Mouse (Mus musculus) embryo, embryonic 10.5 days (tissue): ENCODE measurements around the gene Ffar4.

Source experiments
- DNase-seq: peaks from one replicate; pipeline ENCODE4 v3.0.0-alpha.2; 2015; ENCODE audit warnings: low spot score

The Ffar4 gene

DNA sequence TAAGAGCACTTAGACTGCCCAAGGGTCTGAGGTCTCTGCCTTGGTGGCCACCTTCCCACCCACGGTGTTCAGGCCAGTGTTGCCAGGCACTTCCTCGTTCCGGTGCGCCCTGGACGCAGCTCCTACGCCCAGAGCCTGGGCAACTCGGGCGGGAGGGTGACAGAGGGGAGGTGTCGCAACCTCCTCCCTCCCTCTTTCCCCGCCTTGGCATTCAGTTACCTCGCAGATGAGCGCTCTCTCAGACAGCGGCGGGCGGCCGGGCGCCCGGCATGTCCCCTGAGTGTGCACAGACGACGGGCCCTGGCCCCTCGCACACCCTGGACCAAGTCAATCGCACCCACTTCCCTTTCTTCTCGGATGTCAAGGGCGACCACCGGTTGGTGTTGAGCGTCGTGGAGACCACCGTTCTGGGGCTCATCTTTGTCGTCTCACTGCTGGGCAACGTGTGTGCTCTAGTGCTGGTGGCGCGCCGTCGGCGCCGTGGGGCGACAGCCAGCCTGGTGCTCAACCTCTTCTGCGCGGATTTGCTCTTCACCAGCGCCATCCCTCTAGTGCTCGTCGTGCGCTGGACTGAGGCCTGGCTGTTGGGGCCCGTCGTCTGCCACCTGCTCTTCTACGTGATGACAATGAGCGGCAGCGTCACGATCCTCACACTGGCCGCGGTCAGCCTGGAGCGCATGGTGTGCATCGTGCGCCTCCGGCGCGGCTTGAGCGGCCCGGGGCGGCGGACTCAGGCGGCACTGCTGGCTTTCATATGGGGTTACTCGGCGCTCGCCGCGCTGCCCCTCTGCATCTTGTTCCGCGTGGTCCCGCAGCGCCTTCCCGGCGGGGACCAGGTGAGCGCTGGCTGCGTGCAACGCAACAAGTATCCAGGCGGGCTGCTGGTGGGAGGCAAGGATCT, at the start of gene Ffar4:
Gene Ffar4 (plus strand): TSS at position 214 of the 901 bp plus-strand sequence.
- DNase-seq = peak; percentile 41

DNA sequence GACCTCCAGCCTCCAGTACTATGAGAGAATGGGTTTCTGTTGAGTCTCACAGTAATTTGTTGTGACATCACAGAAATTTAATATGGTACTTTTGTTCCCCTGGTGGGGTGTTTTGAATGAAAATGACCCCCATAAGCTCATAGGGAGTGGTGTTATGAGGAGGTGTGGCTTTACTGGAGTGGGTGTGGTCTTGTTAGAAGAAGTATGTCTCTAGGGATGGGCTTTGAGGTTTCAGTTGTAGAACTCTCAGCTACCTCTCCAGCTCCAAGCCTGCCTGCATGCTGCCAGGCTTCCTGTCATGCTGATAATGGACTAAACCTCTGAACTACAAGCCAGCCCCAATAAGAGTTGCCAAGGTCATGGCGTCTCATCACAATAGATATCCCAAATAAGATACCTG, 47.2 kb upstream of the Ffar4 start:
- DNase-seq = no peak

DNA sequence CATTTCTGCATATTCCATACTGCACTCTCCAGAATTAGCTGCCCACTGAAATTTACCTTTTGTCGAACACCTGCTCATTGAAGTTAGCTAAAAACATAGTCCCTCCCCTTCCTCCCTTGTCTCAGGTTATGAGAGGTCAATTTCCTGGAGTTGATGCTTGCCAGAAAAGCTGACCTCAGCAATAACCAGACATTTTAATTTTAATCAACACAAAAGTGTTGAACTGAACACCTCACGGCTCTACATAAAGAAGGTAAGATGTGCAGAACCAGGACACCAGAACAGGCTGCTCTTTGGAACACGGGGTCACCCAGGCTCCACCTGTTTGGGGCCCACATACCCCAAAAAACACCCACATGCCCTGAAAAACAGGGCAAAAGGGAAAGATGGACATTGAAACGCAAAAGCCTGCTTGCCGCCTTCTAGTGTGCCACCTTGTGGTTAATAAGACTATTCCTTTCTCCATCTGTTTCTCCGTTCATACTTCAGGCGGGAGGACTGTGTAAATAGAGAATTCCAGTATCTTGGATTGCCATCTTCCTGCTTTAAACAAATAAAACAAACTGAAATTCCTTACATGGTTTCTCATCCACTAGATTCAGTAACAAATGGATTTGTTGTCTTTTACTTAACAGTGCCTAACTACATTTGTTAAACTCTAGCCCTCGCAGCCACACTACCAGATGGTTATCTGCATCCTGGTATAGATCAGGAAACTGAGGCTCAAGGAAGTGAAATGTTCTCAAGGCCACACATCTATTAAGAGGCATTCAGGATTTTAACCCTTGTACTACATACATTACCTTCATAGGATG, 43.4 kb upstream of the Ffar4 start:
- DNase-seq = peak; percentile 78

DNA sequence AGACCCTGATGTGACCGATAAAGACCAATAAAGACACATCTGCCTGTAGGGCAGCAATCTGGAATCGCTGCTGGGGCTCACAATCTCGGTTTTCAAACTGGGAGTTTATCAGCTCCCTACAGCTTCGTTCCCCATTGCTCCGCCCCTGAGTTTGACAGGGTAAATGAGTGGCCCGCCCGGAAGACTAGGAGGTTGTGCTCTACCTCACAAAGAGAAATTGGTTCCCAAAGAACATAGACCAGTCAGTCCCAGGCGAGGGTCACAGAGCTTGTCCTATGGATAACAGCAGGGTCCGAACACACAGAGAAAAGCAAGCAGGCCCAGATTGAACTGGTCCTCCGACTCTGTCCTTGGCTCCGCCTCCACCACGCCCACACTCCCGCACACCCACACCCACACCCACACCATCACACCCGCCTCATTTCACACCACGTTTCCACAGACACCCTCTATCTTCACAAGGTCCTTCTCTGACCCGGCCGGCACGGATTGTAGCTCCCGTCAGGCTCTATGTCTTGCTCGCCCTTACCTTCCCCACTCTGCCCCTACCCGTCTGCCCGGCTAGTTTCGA, 42.6 kb upstream of the Ffar4 start:
- DNase-seq = peak; percentile 84

DNA sequence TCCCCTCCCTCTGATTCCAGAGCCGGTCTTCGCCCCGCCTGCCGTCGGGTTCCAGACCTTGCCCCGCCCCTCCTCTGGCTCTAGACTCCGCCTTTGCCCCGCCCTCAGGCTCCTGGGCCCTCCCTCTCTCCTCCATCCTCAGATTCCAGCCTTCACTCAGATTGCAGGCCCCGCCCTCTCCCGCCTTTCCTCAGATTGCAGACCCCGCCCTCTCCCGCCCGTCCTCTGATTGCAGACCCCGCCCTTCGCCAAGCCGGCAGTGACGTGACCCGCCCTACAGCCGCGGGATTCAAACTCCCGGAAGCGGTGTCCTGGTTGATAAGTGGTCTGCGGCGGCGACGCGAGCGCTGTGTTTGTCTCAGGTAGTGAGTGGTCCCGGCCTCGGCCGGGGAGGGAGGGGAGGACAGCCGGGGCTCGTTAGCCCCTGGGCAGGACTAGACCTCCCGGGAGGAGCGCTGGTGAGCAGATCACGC, 42.1 kb upstream of the Ffar4 start, which contains the start of gene Cep55:
Gene Cep55 (plus strand): TSS at position 292 of the 473 bp plus-strand sequence.
- DNase-seq = peak; percentile 100

DNA sequence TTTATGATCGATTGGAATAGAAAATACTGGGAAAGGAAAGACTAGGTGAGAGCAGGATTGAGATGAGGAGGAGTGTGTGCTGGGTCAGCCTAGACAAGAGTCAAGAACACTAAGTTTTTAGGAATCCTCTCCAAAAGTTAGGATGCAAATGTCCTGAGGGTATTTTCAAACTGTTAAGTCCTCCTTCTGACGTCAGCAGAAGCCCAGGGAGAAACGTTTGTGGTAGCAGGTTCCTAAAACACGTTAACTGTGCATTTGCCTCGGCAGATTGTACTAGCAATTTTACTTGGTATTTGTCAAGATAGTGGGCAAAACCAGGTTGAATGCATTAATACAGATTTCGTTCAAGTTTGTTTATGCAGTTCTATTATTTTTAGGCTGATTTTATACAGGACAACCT, 41.1 kb upstream of the Ffar4 start:
- DNase-seq = peak; percentile 42

DNA sequence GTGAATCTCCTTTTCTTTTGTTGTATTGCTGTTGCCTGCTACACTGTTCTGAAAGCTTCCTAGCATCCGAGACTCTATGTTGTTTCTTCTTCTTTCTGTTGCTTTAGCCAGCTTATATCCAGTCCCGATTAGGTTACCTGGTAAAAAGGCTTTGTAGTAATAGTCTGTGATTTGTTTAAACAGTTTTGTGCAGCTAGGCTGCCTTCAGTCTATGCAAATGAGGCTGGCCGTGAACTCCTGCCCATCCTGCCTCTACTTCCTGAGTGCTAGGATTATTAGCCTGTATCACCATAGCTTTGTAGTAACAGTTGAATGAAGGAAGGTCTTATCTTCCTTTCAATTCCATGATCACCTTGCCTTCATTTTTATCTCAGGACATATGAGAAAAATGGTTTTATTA, 40.6 kb upstream of the Ffar4 start:
- no peak for DNase-seq

DNA sequence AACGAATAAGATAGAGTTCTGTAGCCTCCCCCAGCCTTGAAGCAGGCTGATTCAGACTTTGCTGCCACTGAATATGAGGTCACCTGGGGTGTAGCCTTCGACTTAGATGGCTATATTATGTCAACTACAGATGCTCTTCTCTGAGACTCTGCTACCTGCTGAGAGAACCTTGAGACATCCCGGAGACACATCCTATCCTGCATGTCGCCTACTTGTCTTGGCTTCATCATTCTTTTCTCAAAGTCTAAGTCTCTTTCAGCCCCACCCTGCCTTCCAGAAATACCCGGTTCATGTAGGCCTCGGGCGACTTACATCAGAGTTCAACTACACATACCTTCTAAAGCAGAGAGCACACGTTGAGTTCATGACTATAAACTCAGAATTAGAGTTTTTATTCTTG, 39.9 kb upstream of the Ffar4 start:
- no peak for DNase-seq

DNA sequence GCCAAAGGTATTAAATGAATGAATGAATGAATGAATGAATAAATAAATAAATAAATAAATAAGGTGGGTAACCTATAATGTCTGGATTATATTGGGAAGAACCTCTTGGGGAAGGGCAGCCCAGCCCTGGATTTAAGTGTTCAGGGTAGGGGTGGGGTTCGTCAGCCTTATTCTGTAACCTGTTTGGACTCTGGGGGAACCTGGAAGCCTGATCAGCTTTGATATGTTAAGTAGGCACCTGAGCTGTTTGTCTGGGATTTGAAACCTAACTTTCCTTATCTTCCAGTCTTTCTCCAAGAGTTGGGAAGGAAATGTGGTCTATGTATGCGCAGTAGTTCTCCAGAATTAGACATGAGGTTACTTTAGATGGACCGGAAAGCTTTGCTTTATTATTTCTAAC, 33.7 kb upstream of the Ffar4 start:
- DNase-seq = no peak

DNA sequence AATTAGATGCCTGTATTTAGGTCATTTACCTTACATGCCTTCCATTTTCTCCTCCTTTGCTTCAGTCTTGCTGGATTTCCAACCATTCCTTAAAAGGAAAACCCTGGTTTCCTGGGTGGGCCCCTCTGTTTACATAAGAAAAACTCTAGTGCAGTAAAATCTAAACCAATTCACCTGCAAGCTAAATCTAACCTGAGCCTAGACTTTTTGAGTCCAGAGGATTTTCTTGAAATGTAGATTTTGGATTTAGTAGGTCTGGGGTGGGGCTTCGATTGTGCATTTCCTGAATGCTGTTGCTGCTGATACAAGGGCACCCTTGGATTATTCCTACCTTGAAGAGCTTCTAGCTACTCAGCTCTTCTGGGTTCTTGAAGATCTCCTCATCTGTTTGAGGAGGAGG, 32.8 kb upstream of the Ffar4 start:
- DNase-seq = no peak

DNA sequence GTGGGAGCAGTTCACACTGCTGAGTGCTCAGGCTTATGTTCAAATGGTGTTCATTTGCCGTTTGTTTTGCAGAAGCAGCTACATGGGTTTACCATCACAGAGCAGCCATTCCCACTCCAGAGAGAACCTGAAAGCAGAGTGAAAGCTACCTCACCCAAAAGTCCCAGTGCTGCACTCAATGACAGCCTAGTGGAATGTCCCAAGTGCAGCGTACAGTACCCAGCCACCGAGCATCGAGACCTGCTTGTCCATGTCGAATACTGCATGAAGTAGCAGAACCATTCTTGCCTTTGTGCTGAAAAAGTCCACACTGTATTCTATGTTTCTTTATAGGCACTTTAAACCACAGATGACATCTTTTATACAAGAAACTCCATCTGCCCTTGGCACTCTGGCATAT, 23.6 kb upstream of the Ffar4 start:
- no peak for DNase-seq

DNA sequence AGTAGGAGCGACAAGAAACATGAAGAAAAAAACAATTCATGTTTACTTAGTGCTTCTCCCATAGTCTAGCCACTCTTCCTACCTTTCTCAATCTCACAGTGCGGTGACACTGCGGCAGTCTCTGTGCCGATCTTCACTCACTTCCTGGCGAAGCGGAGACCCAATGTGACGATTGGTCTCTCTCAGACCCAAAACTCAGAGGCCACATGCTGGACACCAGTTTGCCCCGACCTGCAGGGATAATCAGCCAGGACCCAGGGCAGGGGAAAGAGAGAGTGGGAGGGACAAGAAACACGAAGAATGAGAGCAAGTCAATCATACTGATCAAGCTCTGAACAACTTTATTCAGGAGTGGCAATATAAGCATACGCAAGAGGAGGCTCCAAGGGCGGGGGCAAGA, 21.8 kb upstream of the Ffar4 start:
- DNase-seq = no peak

DNA sequence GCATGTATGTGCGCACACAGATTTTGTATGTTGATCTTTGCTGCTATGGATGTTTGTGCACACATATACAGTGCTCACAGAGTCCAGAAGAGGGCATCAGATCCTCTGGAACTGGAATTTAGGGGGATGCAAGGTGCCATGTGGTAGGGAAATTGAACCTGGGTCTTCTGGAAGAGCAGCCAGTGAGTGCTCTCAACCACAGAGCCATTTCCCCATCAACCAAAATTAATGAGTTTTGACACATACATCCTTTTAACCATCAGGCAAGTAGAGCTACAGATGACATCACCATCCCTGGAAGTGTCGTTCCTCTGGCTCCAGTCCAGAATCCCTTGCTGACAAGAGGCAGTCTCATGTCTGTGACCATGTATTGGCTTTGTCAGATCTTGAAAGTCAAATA, 20.6 kb upstream of the Ffar4 start:
- peak; percentile 42 for DNase-seq

DNA sequence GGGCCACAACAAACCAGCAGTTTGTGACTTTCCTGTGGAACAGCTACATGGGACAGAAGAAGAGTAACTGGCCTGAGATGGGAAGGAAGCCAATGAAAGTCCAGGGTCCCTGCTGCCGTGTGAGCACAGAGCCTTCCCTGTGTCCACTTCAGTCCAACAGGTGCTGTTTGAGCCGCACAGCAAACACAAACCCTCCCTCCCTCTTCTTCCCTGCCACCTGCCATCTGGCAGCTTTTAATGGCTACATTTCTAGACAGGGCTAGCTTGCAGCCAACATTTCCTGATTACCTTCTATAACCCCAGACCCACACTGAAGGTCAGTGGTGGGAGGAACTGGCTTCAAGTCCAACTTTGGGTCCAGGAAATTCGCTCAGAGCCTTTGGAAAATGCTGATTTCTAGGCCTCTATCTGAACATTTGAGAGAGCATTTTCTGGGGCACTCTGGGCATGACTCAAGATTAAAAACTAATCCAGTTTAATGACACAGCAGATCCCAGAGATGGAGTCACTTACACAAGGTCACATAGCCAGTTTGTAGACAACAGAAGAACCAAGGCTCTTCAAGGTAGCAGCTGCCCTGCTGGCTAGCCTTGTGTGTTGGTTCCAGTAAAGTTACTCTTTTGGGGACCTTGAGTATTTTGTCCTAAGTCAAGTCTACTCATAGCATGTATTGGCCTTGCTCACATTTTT, 18.9 kb upstream of the Ffar4 start:
- DNase-seq = no peak

DNA sequence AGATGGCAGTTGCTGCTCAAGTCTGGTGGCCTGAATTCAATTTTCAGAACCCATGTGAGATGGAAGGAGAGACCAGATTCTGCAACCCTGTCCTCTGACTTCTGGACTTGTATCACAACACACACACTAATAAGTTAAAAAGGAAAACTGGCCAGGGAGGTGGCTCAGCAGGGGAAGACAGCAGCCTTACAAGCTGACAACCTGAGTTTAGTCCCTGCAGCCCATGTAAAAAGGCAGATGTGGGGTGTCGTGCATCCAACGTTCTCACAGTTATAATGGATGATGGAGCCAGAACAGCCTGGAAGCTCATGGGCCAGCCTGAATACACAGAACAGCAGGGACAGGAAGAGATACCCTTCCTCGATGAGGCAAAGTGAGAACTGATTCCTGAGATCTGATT, 15.5 kb upstream of the Ffar4 start:
- DNase-seq = no peak

DNA sequence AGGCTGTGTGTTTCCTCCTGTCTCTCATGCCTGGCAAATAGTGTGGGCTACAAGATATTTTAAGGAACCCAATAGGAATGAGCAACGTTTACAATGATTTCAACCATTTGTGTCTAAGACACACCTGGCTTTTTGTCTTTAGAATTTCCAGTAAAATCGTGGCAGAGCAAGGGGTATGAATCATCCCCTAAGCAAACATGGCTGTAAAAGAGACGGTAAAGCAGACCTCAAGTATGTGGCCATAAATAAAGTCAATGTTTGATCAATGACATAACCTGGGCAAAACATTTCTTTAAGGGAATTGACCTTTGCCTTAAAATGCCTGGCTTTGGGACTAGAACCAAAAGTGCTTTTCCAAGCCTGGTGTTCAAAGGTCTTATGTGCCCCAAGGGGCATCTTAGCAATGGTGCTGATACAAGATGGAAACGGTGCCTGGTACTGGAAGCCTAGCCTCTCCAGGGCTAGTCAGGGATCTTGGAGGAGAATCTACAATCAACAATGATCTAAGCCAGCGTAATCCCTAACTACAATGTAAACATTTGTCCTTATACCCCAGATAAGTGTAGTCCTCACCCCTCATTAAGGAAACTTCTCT, 13.8 kb upstream of the Ffar4 start:
- DNase-seq = no peak

DNA sequence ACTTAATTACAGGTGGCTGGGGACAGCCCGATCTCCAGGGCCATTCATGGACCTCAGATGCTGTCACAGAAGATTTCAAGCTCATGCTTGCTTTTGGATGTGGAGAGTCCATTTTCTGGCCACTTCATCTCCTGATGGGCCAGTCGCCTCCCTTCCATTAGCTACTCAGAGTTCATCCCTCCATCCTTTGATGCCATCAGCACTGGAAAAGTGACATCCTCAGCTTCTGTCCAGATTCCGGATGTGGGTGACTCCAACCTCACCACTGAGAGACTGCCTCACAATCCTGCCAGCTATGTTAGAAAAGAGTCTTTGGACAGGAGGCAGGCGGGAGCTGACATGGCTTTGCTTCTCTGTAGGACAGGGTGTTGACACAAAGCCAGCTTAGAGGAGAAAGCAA, 11.0 kb upstream of the Ffar4 start:
- DNase-seq = no peak

DNA sequence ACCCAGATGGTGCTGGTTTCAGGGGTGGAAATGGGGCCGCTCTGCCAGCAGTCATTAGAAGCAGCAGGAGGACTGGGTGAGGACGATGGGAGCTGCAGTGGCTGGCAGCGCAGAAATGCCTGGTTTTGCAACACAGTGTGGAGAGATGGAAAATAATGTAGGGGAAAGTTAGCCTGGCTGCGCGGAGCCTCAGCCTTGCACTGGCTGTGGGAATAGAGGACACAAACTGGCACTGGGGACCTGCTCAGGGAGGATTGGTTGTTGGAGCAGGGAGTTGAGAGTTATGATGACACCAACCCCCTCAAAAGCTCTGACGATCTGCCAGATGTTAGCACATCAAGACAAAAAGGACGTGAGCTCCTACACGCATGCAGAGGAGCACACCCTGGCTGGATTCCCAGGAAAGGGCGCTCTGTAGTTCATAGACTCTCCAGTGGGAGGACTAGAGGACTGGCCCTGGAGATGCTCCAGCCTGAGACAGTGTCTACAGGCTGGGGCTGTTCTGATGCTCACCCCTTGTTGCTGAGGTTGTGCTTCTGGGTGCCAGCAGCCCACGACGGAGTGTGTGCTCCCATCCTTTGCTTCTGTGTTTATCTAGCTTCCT, 9.8 kb upstream of the Ffar4 start:
- peak; percentile 48 for DNase-seq

DNA sequence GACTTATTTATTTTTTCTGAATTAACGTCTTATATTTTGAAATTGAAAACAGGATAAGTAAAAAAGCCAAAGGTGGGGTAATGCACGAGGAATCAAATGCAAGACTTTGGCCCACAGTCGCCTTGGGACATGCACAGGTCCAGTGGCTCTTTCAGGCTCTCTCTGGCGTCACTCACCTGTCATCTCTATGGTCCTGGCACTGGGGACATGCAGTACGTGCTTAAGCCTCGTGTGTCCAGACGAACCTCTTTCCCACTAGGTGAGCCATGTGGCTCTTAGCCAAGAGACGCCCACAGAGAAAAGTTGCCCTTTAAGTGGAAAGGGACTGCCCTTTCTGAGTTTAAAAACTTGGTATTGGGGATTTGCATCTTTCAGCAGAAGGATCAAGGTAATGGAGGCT, 7.5 kb upstream of the Ffar4 start:
- DNase-seq = no peak

DNA sequence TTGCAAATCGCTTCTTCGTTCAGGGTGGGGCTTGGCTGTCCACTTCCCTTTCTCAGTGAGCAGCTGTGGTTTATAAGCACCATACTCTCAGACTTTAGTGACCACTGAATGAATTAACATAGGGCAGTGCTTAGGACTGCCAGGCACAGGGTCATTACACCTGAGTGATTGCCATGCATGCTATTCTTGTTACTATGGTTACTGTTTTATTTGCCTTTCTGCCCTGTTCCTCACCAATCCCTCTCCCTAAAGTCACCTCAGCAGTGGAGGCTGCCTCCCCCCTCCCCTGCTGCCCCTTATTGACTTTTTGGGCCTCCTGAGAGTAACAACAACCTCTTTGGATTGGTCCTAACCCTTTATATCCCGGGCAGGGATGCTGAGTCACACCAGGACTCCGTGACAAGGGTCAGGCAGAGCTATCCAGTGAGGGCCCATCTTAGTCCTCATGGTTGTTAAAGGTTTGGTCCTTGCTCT, 5.3 kb upstream of the Ffar4 start:
- DNase-seq = peak; percentile 3

DNA sequence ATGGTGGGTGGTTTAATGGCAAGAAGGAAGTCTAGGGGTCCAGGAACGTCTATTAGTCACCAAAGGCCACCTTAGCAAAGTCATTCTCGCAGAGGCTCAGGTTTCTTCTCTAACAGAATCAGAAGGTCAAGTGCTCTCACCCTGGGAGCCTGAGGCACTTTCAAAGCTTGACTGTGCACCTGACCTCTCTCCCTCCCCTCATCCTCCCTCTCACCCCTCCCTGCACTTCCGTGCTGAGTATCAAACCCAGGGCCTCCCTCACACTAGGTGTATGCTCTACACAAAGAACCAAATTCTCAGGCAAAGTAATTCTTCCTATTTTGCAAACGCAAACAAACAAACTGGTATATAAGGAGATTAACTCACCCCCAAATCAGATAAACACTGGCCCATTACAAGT, 640 bp upstream of the Ffar4 start:
- DNase-seq = peak; percentile 23
